Mouse (Mus musculus): ENCODE results near the gene Ms4a3. TPM values are rescaled to one million over a fixed set of nuclear protein-coding genes. Genes with fewer than 3 reads are reported as not detected.

Gene Ms4a3
- polyA plus RNA-seq, 1 experiment from 2014 or later: not detected

DNA sequence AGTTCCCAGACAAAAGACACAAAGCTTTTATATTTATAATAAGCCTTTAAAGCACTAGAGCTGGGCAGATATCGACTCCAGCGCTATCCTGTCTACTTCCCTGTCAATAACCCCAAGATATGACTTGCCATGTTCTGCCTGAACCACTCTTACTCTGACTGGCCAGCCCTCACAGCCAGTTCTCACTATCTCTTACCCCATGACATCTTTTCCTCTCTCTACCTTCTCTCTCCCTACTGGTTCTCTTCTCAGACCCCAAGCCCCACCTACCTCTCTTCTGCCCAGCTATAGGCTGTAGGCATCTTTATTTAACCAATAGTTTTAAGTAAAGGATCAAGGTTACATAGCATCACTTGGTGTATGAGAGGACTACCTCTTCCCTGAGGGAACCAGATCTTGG, 6.3 kb downstream of the Ms4a3 start:
- no peak for DNase-seq
- Histone ChIP-seq H3K9ac (no peak overlapping the region), H3K4me3 (ENCODE audit: low read depth, low read length) (no peak overlapping the region)

DNA sequence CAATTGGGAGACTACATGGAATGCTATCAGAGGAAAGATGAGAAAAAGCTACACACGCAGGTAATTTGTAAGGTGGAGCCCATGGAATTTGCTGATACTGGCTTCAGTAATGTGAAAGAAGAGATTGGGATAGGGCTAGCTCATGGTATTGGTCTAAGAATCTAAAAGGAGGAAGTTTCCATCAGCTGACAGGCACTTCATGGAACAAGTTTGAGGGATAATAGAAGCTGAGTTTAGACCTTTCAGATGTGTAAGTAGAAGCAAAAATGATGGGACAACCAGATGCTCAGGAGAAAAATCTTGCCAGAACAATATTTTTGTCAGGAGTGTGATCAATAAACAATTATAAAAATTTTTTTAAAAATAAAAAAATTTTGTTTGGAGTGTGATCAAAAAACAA, 6.9 kb downstream of the Ms4a3 start:
- TF ChIP-seq CTCF (IDR thresholded peaks at IDR 0.05; ENCODE audit: low read depth): no peak
- Histone ChIP-seq H3K27me3 (ENCODE audit: insufficient read depth, low read length) (no peaks in the 10 kb centered on the region), H3K9ac (no peak overlapping the region), H3K4me3 (ENCODE audit: low read depth, low read length) (no peak overlapping the region), H3K27ac (ENCODE audit: low read depth) (no peak overlapping the region), H3K4me2 (no peak overlapping the region), H3K36me3 (ENCODE audit: insufficient read depth) (no peaks in the 10 kb centered on the region), H3K9me3 (ENCODE audit: low read depth, low read length) (no peaks in the 10 kb centered on the region), H3K4me1 (ENCODE audit: insufficient read depth) (no peaks in the 10 kb centered on the region)
- DNase-seq (no peak), ATAC-seq (ENCODE audit: insufficient read depth) (no peak)
- 79% methylated on average over 1 of the region's 1 CpGs for WGBS

More for the DNA sequence above, 6.3 kb downstream of the Ms4a3 start:
- no peaks in the 10 kb centered on the region for H3K36me3 ChIP-seq (ENCODE audit: insufficient read depth)
- H3K27ac ChIP-seq (ENCODE audit: low read depth): no peak overlapping the region
- no peaks in the 10 kb centered on the region for H3K27me3 ChIP-seq (ENCODE audit: insufficient read depth, low read length)
- no peak for ATAC-seq (ENCODE audit: insufficient read depth)
- no peak overlapping the region for H3K4me2 ChIP-seq
- no peak for TF ChIP-seq CTCF (IDR thresholded peaks at IDR 0.05; ENCODE audit: low read depth)
- 65% methylated on average over 2 of the region's 2 CpGs for WGBS
- H3K4me1 ChIP-seq (ENCODE audit: insufficient read depth): no peaks in the 10 kb centered on the region
- no peaks in the 10 kb centered on the region for H3K9me3 ChIP-seq (ENCODE audit: low read depth, low read length)

DNA sequence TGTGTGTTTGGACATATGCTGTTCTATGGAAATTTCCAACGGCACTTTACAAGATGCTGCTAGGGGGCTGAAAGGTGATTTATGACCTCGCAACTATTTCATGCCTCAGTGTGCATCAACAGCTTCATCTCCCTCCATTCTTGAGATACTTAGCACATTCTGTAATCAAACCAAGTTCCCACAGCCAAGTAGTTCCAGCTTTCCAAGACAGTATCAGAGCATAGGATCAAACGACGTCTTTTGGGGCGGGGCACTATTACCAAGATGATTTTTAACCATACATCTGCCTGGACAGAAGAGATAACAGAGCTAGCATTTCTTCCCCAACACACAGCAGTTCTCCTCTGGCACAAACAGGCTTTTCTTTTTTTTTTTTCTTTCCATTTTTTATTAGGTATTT, 15.4 kb downstream of the Ms4a3 start:
- H3K9ac ChIP-seq: no peak overlapping the region
- no peaks in the 10 kb centered on the region for H3K4me1 ChIP-seq (ENCODE audit: insufficient read depth)
- no peak for ATAC-seq (ENCODE audit: insufficient read depth)
- H3K36me3 ChIP-seq (ENCODE audit: insufficient read depth): no peaks in the 10 kb centered on the region
- H3K9me3 ChIP-seq (ENCODE audit: low read depth, low read length): no peaks in the 10 kb centered on the region
- no peak overlapping the region for H3K4me2 ChIP-seq
- WGBS: 54% methylated on average over 5 of the region's 5 CpGs
- no peaks in the 10 kb centered on the region for H3K27me3 ChIP-seq (ENCODE audit: insufficient read depth, low read length)
- no peak overlapping the region for H3K4me3 ChIP-seq (ENCODE audit: low read depth, low read length)
- TF ChIP-seq CTCF (IDR thresholded peaks at IDR 0.05; ENCODE audit: low read depth): no peak
- no peak for DNase-seq
- no peak overlapping the region for H3K27ac ChIP-seq (ENCODE audit: low read depth)

DNA sequence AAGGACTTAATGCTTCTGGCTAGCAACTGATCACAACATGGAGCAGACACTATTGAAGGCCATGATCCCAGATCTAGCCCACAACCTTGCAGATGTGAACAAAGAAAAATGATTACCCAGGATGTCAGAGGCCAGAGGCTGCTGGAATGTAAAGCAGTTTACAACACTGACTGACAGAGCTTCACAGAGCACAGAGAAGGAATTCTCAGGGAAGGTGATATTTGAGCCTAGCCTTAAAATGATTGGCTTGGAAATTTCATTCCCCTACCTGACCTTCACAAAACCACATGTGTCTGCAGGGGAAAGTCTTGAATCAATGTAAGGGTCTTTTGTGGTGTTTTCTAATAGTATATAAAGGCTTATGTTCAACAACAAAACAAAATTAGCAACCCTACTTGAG, 15.9 kb downstream of the Ms4a3 start:
- Histone ChIP-seq H3K27ac (ENCODE audit: low read depth) (no peak overlapping the region), H3K4me3 (ENCODE audit: low read depth, low read length) (no peak overlapping the region), H3K27me3 (ENCODE audit: insufficient read depth, low read length) (no peaks in the 10 kb centered on the region), H3K9me3 (ENCODE audit: low read depth, low read length) (no peaks in the 10 kb centered on the region), H3K9ac (no peak overlapping the region), H3K36me3 (ENCODE audit: insufficient read depth) (no peaks in the 10 kb centered on the region), H3K4me2 (no peak overlapping the region), H3K4me1 (ENCODE audit: insufficient read depth) (no peaks in the 10 kb centered on the region)
- no peak for DNase-seq
- TF ChIP-seq CTCF (IDR thresholded peaks at IDR 0.05; ENCODE audit: low read depth): no peak
- no peak for ATAC-seq (ENCODE audit: insufficient read depth)

DNA sequence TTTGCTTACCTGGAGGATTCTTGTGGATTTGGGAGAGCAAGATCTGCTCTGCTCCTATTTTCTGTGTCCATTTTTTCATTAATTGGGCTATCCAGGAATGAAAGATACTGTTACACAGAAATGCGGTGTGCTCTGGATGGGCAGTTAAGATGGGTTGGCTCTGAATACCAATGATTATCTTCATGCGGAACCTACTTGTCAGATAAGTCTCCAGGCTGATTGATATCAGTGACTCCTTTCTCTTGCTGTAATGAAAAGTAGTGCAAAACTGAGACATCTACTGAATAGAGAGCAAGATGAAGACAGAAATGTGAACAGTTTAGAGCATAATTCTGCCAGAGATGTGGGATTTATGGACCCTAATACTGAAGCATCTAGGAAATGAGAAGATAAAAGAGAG, 17.1 kb downstream of the Ms4a3 start, which contains the start of gene Ms4a2:
Ms4a2 (minus strand) TSS at position 169 of the 400 bp plus-strand sequence.
- 80% methylated on average over 2 of the region's 2 CpGs for WGBS
- DNase-seq (no peak), ATAC-seq (ENCODE audit: insufficient read depth) (no peak)
- Histone ChIP-seq H3K27me3 (ENCODE audit: insufficient read depth, low read length) (no peaks in the 10 kb centered on the region), H3K36me3 (ENCODE audit: insufficient read depth) (no peaks in the 10 kb centered on the region), H3K27ac (ENCODE audit: low read depth) (no peak within 1 kb of the TSS), H3K9ac (no peak within 1 kb of the TSS), H3K4me2 (no peak within 1 kb of the TSS), H3K4me1 (ENCODE audit: insufficient read depth) (no peaks in the 10 kb centered on the region), H3K4me3 (ENCODE audit: low read depth, low read length) (no peak within 1 kb of the TSS), H3K9me3 (ENCODE audit: low read depth, low read length) (no peaks in the 10 kb centered on the region)
- no peak for TF ChIP-seq CTCF (IDR thresholded peaks at IDR 0.05; ENCODE audit: low read depth)

DNA sequence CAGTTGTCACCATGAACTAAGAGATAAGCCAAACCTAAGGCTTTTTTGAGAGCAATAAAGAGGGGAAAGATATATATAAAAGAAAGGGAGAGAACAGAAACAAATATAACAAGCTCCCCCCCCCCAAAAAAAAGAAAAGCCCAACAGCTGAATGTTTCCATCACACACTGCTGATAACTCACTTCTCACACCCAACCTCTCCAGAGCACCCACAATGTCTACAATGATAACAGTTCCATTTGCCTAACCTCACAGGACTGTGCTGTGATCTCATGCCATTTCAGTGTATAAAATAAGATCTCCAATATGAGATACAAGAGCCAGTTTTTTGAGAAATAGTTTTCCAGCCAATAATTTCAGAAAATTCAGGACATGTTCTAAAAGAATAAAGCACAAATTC, 22.7 kb downstream of the Ms4a3 start:
- TF ChIP-seq CTCF (IDR thresholded peaks at IDR 0.05; ENCODE audit: low read depth): no peak
- Histone ChIP-seq H3K27me3 (ENCODE audit: insufficient read depth, low read length) (no peaks in the 10 kb centered on the region), H3K9me3 (ENCODE audit: low read depth, low read length) (no peaks in the 10 kb centered on the region), H3K27ac (ENCODE audit: low read depth) (no peak overlapping the region), H3K9ac (no peak overlapping the region), H3K4me2 (no peak overlapping the region), H3K36me3 (ENCODE audit: insufficient read depth) (no peaks in the 10 kb centered on the region), H3K4me1 (ENCODE audit: insufficient read depth) (0 out of 2 replicates have a peak, but pooled peaks cover 3% of the 10 kb centered on the region), H3K4me3 (ENCODE audit: low read depth, low read length) (no peak overlapping the region)
- DNase-seq (no peak), ATAC-seq (ENCODE audit: insufficient read depth) (no peak)

DNA sequence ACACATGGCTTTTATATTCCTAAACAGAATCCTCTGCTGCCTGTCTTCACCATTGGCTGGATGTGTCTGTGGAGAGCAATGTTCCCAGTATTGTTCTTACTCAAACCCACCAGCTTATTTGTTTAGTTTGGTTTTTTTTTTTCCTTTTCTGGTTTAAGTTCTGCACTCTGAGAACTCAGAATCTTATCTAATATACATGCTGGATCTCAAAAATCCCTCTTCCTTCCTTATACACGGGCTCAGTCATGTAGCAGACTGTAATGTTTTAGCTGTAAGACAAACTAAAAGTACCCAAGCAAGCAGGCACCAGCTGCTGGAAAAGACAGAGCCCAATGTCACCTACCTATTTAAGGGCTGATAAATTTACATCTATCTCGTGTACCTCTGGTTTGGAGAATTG, 25.8 kb downstream of the Ms4a3 start:
- no peaks in the 10 kb centered on the region for H3K27me3 ChIP-seq (ENCODE audit: insufficient read depth, low read length)
- 52% methylated on average over 2 of the region's 2 CpGs for WGBS
- H3K27ac ChIP-seq (ENCODE audit: low read depth): no peak overlapping the region; the same call in 1 of the 2 replicates
- no peaks in the 10 kb centered on the region for H3K9me3 ChIP-seq (ENCODE audit: low read depth, low read length)
- no peaks in the 10 kb centered on the region for H3K36me3 ChIP-seq (ENCODE audit: insufficient read depth)
- H3K4me3 ChIP-seq (ENCODE audit: low read depth, low read length): no peak overlapping the region
- DNase-seq (no peak), ATAC-seq (ENCODE audit: insufficient read depth) (no peak)
- H3K9ac ChIP-seq: no peak overlapping the region
- TF ChIP-seq CTCF (IDR thresholded peaks at IDR 0.05; ENCODE audit: low read depth): no peak
- H3K4me2 ChIP-seq: no peak overlapping the region
- 0 out of 2 replicates have a peak, but pooled peaks cover 3% of the 10 kb centered on the region for H3K4me1 ChIP-seq (ENCODE audit: insufficient read depth)
